ENCODE assay signal across 9 mouse cellular contexts in genomic region chr7:141666190-141666589, GRCm38 (mm10). TPM values are rescaled to one million over a fixed set of nuclear protein-coding genes. Genes with fewer than 3 reads are reported as not detected.
A peak's percentile ranks its signal among the peaks of the same experiment; 100 is the strongest.
DNase-seq lines count a peak whose midpoint lies in the region; ATAC-seq lines count a peak whose summit lies in the region.
"Had no signal": no experiment of that assay in that cellular context is flagged by ENCODE, and none has a peak within 500 bp of the region (broad histone marks: within the 10 kb centered on the region; RNA-seq: fewer than 3 reads in every experiment).

No protein-coding gene starts in this region.

- no peaks in the 10 kb centered on the region for H3K27me3 ChIP-seq in liver, embryonic 16.5 days (ENCODE audit: control insufficient read depth, insufficient read depth, low read depth, low read length)
- H3K27me3 ChIP-seq in splenic B cell, adult 2 months (ENCODE audit: control insufficient read depth, insufficient read depth, low read length, poor library complexity, severe bottlenecking): peaks cover 2% of the 10 kb centered on the region; the same call in 1 of the 2 replicates
- H3K27me3 ChIP-seq: limb, embryonic 12.5 days had no signal

- ATAC-seq in frontal cortex, adult (ENCODE audit: low TSS enrichment): peak; percentile 65; the same call in 1 of the 2 replicates
- ATAC-seq in activated CD4-positive, CD25-positive, alpha-beta regulatory T cell, adult 4 months: peak; percentile 52
- 0 out of 2 replicates have a peak, but pooled peaks have one; percentile 40 for ATAC-seq in liver, embryonic 16.5 days (ENCODE audit: low read depth)

- DNase-seq in frontal cortex, postnatal 10 days (ENCODE audit: low spot score in 2 of 2): no peak
- peak; percentile 79 for DNase-seq in 416B (ENCODE audit: low read depth)
- peak; percentile 29 for DNase-seq in embryo, embryonic 11.5 days (ENCODE audit: low read depth, low spot score)
- peak; percentile 40 to 68 for DNase-seq in kidney, adult 8-10 months
- DNase-seq in splenic B cell, adult 2 months (ENCODE audit: low read depth, low spot score): peak; percentile 63

- H3K4me2 ChIP-seq in liver, embryonic 16.5 days (ENCODE audit: low read depth, low read length): no peak overlapping the region
- H3K4me2 ChIP-seq: limb, embryonic 12.5 days had no signal

- H3K4me1 ChIP-seq in liver, embryonic 16.5 days (ENCODE audit: control insufficient read depth, low read depth, low read length): peaks cover 20% of the 10 kb centered on the region
- H3K4me1 ChIP-seq: limb, embryonic 12.5 days had no signal

- no peaks in the 10 kb centered on the region for H3K36me3 ChIP-seq in liver, embryonic 16.5 days (ENCODE audit: control insufficient read depth, insufficient read depth)
- H3K36me3 ChIP-seq in splenic B cell, adult 2 months (ENCODE audit: control insufficient read depth, insufficient read depth, low read length, poor library complexity, severe bottlenecking): no peaks in the 10 kb centered on the region
- H3K36me3 ChIP-seq: limb, embryonic 12.5 days had no signal

- H3K9ac ChIP-seq in liver, embryonic 16.5 days (ENCODE audit: low read depth, low read length): no peak overlapping the region
- H3K9ac ChIP-seq: limb, embryonic 12.5 days had no signal

- no peaks in the 10 kb centered on the region for H3K9me3 ChIP-seq in liver, embryonic 16.5 days (replicated peaks; ENCODE audit: control insufficient read depth, low read length)
- H3K9me3 ChIP-seq: limb, embryonic 12.5 days had no signal

- 9% methylated on average over 4 of the region's 4 CpGs for WGBS in liver, embryonic 16.5 days (ENCODE audit: insufficient replicate concordance)

- no peak overlapping the region for H3K4me3 ChIP-seq in liver, embryonic 16.5 days (ENCODE audit: low read depth, low read length)
- H3K4me3 ChIP-seq: limb, embryonic 12.5 days had no signal

- H3K27ac ChIP-seq in liver, embryonic 16.5 days (ENCODE audit: low read length): no peak overlapping the region
- H3K27ac ChIP-seq: limb, embryonic 12.5 days had no signal

RNA-seq across cellular contexts. Expression of gene Muc6, which starts 11.1 kb away (rescaled TPM):
- polyA plus RNA-seq in activated CD4-positive, CD25-positive, alpha-beta regulatory T cell, adult 4 months (2017; shearing (Covaris generic)): under 1 TPM; 0.40 to 0.54 TPM
- 2.8 and 3.1 TPM in 2 replicates for polyA plus RNA-seq in liver, embryonic 16.5 days (2015; fragmentation: Nextera tagmentation; extraction: Ambion mirVana)

RNA-seq across cellular contexts. Expression of gene Muc2, which starts 23.9 kb away (rescaled TPM):
- not detected for polyA plus RNA-seq in activated CD4-positive, CD25-positive, alpha-beta regulatory T cell, adult 4 months (2017; shearing (Covaris generic))
- polyA plus RNA-seq in liver, embryonic 16.5 days (2015; fragmentation: Nextera tagmentation; extraction: Ambion mirVana): 0.24 TPM in 1 of 2 replicates, not detected in the other

Comparison
In these comparisons a context has a peak if more than half of its experiments do, and no peak if none do; other contexts are left out.
1. DNase-seq: peak in 416B (single experiment), embryo, embryonic 11.5 days (single experiment), kidney, adult 8-10 months (2 of 2) and splenic B cell, adult 2 months (single experiment); none in frontal cortex, postnatal 10 days (0 of 2).
2. Peak in every context shown above with its lines, with median percentiles within 50 percentile points of each other: ATAC-seq.